Mouse (Mus musculus): ENCODE measurements around the gene Nhlh1.

Gene Nhlh1

GRCm38 (mm10) chr1:172057491-172057921 lies at the start of gene Nhlh1:
TSS of gene Nhlh1 (minus strand) at chr1:172057573.
- no peak for DNase-seq

GRCm38 (mm10) chr1:172105101-172105500 lies 47.7 kb upstream of the Nhlh1 start:
- DNase-seq: no peak

GRCm38 (mm10) chr1:172103619-172104018 lies 46.2 kb upstream of the Nhlh1 start:
- no peak for DNase-seq

GRCm38 (mm10) chr1:172099325-172100033 lies 42.1 kb upstream of the Nhlh1 start:
- DNase-seq: peak; percentile 22

- DNase-seq: no peak
Measured at GRCm38 (mm10) chr1:172095202-172095601, 37.8 kb upstream of the Nhlh1 start.

- no peak for DNase-seq
Measured at GRCm38 (mm10) chr1:172094295-172094694, 36.9 kb upstream of the Nhlh1 start.

- DNase-seq: no peak
Measured at GRCm38 (mm10) chr1:172093522-172093921, 36.1 kb upstream of the Nhlh1 start.

DNA sequence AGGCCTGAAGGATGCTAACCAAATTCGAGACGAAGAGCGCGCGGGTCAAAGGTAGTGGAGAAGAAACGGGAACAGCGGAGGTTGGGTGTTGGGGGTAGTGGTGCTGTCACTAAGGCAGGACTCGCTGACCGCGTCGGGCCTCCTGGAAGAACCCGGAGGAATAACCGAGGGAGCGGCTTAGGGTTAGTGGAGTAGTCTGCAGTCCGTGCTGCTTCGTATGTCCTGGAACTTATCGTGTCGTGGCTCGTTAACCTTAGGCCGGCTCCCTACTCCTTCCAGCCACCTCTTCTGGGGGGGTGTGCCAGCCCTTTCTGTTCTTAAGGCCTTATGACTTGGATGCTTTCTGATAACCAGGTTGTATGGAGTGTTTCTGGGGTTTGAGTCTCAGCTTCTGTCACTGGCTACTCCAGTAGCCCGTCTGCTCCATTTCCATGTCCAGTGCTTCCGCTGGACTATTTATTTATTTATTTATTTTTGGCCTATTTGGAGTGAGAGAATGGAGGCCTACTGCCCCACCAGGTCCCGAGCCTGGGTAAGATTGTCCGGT lies 25.6 kb upstream of the Nhlh1 start:
- DNase-seq: no peak

DNA sequence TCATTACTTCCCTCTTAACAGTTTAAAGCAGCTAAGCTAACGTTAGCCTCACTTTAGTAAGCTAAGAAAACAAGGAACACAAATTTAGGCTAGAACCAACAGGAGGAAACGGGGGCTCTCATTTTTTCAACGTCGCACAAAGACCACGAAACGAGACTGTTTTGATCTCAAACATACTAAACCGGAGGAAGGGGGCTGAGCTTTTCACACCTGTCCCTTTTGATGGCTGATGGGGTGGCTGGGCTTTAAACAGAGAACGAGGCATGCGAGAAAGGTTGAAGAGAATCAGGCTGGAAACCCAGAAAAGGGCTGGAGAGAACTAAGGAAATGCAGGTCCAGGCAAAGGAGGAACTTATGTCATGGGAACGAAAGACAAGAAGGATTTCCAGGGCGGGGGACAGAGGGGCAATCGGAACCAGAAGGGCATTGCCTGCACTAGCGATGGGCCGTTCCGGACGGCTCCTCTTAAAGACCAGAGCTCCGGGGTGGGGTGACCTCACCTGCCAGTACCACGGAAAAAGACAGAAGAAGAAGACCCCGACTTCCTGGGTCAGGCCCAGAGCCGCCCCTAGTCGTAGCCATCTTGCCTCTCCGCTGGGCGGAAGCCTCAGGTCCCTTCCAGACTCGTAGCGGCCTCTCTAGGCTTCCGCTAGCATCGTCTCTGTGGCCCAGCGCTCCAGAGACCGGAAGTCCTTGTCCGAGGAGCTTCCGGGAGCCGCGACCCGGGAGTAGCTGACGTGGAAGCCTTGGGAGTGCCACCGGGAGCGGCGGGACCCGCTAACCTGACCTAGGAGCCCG lies 24.9 kb upstream of the Nhlh1 start, which contains the start of the genes Copa and Ncstn:
Gene Copa (plus strand): TSS at position 429 of the 798 bp plus-strand sequence.
Gene Ncstn (minus strand): TSS at position 695 of the 798 bp plus-strand sequence.
- peak; percentile 91 for DNase-seq

- DNase-seq: no peak
Measured at GRCm38 (mm10) chr1:172077981-172078380, 20.6 kb upstream of the Nhlh1 start.

GRCm38 (mm10) chr1:172072604-172073003 lies 15.2 kb upstream of the Nhlh1 start:
- no peak for DNase-seq

DNA sequence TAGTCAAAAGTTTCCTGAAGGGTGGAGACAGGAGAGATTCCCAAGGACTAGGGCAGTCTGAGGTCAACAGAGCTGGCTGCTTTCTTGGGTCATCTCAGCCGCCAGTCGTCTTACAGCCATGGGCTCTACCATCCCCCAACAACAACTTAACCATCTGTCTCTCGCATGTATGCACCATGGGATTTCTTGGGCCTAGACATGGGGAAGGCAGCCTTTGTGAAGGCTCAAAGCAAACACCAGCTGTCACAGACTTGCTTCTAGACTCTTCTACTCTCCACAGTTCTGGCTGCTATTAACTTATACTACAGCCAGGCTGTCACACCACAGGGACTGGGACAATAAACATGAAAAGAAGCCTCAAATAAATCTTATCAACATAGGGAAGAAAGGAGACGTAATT lies 14.2 kb upstream of the Nhlh1 start:
- no peak for DNase-seq

DNA sequence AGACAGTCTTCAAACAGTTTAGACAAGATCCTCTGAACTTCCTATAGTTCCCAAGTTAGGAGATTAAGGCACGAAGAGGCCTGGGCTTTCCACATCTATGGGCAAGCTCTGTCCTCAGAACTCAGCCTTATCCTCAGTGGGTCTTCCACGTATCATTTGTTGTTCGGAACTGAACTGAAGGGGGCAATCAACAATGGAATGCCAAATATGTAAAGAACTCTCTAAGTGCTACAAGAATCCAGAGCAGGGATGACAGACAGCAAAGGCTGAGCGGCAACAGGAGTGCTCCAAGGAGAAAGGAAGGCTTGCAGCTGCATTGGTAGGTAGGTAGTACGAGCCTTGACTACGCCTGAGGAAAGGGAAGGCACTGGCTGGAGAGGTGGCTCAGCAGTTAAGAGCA lies 12.9 kb upstream of the Nhlh1 start:
- no peak for DNase-seq

- no peak for DNase-seq
Measured at GRCm38 (mm10) chr1:172064613-172065141, 7.3 kb upstream of the Nhlh1 start.

GRCm38 (mm10) chr1:172063291-172064023 lies 6.1 kb upstream of the Nhlh1 start:
- DNase-seq: no peak

DNA sequence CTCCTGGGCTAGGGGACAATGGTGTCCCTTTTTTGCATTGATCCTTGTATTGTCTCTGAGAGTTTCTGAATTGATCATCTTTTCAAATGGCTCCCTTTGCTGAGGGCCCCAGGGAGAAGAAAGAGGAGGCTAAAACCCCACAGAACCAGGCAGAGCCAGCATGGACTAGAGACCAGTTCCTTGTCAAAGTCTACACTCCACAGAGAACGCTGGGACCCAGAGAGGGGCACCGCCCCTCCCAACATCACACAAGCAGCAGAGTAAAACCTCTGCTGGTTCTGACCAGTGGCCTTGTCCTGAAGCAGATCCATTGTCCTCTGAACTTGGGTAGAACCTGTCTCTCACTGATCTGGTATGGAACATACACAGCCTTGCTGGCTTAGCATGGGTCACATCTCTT lies 4.7 kb upstream of the Nhlh1 start:
- no peak for DNase-seq

GRCm38 (mm10) chr1:172061217-172061616 lies 3.8 kb upstream of the Nhlh1 start:
- DNase-seq: no peak

- DNase-seq: no peak
Measured at GRCm38 (mm10) chr1:172060659-172061058, 3.3 kb upstream of the Nhlh1 start.

GRCm38 (mm10) chr1:172058874-172059273 lies 1.5 kb upstream of the Nhlh1 start:
- no peak for DNase-seq

DNA sequence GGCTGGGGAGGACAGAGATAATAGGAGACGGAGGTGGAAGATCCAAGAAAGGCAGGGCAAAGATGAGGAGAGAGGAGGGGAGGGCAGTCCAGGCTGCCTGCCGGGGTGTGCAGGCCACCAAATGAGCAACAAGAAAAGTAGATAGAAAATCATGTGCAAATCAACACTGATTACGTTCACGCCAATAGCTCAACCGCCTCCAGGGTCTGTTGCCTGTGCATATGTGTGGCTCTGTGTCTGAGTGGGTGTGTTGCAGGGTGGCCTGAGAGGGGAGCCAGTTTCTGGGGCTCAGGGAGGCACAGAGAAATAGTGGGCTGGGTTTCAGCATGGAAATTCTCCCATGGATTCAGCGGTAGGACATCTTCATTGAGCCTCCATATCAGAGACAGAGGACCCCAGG lies 948 bp upstream of the Nhlh1 start:
- DNase-seq: no peak

DNA sequence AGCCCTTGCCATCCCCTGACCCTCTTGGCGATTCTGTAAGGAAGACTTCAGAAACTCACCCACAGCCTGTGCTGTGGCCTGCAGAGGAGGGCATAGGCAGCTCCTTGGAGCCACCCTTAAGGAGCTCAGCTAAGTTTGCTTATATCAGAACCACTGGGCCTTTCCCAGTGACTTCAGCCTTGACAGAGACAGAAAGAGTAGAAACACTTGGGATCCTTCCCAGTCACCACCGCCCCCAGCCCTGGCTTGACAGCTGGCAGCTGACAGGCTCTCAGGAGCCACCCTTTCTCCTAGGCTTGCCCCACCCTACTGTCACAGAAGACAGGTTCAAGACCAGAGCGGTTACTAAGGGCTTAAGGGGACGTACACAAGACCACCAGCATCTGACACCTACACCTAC lies 1.1 kb downstream of the Nhlh1 start:
- no peak for DNase-seq

DNA sequence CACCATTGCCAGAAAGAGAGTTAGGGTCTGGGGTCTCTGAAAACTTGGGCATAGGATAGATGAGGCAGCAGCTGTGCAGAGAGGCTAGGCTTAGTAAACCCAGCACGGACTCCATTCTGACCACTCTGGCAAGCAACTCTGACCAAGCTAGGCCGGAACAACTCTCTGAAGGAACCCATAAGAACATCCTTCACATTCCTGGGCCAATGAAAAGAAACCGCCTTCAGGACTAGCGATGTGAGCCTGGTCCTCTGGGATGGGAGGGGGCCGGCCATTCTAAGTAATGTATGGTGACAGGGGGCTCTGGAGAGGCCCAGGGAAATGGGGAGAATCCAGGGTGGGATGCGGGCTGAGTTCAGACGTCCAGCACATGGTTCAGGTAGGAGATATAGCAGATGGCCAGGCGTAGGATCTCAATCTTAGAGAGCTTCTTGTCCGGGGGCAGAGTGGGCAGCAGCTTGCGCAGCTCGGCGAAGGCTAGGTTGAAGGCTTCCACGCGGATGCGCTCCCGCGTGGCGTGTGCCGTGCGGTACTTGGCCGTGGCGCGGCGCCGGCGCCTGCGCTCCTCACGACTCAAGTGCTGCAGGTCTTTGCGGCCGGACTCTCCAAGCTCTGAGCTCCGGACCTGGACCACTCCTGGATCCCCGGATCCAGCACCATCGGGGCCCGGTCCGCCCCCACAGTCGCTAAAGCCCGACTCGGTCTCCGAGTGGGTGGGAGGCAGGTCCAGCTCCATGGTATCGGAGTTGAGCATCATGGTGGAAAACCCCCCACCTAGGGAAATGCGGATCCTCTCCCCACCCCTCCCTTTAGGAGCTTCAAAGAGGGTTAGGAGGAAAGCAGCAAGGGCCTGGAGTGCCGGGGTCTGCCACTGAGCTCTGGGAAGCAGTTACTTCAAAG lies 3.6 kb downstream of the Nhlh1 start:
- DNase-seq: peak; percentile 15
